Mouse (Mus musculus) urinary bladder, postnatal 25 days (tissue): ENCODE measurements around the gene Efcab10.

Experiments used
- DNase-seq: peaks from one replicate; pipeline ENCODE4 v3.0.0; 2022; ENCODE audit warnings: low spot score

Efcab10 gene

DNA sequence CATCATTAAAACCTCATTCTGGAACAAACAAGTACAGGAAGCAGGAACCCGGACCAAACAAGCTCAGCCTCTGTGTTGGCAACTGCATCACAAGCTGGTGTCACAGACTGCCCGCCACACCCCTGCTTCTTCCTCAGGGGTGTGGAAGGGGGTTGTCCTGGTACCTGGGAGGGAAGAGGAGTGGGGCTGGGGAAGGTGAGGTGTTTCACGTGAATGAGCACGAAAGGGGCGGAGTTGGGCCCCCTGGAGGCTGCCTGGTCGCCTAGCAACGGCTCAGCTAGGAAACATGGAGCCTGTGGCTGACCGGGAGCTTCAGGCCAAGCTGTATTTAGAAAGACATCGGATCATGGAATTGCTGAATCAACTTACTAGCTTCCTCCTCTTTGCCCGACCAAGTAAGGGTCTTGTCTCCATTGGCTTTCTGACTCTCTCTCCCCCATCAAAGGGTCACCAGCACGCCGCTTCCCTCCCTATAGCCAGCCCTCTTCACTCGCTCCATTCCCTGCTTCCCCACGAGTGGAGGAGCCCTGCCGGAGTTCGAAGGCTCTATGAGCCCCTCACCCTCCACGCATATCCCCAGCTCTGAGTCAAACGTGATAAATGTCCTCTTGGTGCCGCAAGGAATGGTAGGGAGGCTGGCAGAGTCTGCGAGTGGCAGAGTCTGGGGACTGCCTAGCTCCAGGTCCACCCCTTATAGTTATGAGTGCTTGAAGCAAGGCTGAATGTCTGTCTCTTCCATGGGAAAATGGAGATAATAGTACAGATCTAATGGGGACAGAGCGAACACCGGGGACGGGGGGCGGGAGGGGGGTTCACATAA, at the start of gene Efcab10:
TSS of gene Efcab10 (plus strand) at position 51 of the 820 bp plus-strand sequence.
- DNase-seq = no peak

DNA sequence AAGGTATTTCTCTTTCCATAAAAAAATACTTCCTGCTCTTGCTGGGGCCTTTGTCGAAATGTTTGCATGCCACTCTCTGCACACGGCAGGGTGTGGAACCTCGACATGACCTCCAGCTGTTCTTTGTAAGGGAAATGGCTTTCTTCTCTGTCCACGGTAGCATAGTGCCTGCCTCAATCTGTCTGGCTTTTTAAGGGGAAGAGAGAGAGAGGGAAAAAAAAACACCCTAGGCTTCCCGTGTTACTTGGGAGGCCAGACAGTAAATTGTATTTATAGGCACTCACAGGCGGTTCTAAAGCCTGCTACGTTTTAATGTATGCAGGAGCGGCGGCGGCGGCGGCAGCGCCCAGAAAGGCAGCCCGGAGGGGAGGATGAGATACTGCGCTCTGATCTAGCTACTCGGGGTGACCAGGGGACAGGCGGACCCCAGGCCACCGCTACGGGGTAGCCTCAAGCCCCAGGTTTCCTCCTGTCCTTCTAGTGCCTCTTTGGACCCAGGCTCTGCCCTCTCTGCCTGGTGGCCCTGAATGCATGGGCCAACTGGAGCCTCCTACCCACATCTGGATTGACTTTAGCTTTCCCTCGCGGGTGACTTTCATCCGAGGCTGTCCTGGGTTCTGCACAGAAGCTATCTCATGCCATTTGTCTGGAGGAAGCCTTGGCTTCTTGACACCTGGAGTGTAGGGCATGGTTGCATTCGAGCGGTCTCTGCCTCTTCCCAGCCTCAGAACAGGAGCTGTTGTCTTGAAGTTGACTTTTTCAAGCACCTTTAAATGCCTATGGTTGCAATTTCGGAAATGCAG, 49.5 kb upstream of the Efcab10 start:
- no peak for DNase-seq

DNA sequence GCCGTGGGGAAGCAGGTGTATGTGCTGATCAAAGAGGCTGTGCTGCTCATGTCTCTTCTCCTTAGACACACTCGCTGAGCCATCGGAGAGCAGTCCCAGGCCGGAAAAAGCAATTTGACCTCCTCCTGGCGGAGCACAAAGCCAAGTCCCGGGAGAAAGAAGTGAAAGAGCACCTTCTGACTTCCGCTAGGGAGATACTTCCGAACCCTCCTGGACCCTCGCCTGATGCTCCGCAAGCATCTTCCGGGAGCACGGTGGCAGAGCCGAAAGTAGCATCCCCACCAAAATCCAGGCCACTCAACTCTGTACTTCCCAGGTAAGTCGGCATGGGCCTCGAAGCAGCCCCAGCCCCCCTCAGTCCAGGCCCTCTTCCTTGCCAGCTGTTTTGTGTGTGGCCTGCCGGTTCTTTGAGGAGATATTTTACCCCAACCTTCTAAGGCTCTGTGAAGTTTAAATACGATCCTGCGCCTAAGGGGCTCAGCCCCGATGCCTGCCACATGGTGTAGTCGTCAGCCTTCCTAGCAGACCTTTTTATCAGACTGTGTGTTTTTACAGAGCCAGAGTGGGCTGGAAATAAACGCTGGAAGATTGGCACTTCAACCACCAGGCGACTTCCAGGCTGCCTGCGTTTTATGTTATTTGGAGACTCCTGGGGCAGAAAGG, 48.8 kb upstream of the Efcab10 start:
- no peak for DNase-seq

DNA sequence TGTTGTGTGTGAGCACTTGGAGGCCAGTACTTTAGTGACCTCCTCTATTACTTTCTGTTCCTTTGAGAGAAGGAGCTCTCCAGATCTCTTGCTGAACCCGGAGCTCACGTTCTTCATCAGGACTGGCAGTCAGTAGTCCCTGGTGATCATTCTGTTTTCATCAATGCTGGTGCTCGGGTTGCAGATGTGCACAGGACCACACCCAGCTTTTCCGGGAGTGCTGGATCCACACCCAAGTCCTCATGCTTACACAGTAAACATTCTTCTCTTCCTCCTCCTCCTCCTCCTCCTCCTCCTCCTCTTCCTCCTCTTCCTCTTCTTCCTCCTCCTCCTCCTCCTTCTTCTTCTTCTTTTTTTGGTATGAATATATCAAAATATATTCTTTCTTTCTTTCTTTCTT, 42.0 kb upstream of the Efcab10 start:
- no peak for DNase-seq

DNA sequence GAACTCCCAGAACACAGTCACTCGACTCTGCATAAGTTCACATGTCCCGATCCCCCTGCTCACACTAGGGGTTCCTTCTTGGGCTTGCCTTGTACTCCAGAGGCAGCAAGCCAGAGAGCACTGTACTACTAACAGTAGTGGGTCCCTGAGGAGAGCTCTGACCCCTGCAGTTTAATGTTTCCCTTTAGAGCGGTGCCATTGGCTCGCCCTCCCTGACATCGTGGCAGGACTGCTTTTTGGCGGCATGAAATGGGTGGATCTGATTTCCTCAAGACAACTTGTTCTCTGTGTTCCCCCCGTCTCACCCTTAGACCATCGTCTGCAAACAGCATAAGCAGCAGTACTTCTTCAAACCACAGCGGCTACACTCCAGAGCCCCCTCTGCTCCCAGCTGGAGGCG, 36.3 kb upstream of the Efcab10 start:
- no peak for DNase-seq

DNA sequence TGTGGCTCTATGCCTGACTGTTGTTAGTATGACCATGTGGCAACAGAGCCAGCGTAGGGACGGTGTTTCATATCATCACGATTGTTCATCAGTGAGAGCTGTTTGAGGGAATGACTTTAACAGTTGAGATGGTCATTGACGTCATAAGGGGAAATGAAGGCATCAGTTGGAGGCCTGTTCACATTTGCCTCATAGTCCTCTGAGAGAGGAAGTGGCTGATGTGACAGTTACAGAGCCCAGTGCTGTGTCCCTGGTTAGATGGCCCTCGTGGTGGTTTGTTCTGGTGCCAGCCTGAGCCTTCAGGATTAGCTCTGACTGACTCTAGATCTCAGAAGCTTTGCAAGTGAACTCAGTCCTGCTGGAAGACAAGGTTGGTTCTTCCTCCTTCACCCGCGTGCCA, 35.4 kb upstream of the Efcab10 start:
- DNase-seq = no peak

DNA sequence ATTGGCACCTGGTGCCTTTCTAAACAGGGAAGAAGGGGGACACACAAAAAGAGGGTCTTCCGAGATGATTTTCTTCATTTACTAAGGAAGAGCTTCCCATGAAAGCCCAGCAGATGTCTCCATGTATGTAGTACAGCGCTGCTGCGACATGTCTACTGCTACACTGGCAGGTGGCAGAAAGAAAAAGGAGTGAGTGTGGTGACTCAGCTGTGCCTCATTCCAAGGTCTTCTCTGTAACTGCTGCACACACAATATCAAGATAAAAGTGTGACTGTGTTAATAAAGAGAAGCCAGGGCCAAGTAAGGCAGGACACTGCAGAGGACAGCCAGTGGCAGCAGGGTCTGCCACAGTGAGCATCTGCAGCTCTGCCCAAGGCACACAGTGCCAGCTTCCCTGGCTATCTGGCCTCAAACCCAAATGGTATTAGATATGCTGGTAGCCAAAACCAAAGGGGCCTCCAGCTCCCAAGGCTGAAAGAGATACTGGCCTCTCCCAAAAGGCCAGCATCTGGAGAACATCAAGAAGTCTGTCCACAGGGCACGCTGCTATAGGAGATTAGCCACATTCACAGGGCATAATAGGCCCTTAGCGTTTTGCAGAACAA, 34.7 kb upstream of the Efcab10 start:
- DNase-seq = no peak

DNA sequence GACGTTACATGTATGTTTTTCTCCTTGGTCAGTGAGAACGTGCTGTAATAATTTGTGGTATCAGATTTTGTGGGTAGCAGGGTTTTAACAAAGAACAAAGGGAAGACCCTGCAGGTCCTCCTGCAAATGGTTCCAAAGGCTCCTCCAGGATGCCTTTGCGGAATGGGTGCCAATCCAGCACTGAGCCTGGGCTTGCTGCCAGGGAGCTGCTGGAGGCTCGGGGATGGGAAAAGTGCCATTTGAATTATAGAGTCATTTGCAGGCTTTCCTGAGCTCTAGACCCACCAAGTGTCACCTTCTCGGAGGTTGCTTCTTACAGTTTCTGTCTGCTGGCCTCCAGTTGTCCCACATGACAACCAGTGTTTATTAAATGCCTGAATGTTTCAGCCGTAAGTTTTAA, 33.9 kb upstream of the Efcab10 start:
- DNase-seq = no peak

DNA sequence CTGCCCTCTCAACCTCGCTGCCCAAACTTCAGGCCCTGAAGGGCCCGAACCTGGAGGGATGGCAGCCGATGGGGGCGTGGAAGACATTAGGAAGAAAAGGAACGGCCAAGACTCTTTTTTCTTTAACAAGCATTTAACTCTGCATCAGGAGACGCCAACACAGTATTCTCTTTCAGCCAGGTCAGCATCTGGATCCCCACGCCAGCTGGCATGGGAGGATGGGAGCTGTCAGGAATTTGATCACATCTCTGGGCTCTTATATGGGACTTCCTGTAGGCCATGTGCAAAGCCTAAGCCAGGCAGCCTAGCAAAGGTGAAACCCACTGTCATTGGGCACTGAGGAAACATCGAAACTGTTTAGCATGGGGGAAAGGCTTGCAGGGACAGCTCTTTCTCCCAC, 30.1 kb upstream of the Efcab10 start:
- no peak for DNase-seq

DNA sequence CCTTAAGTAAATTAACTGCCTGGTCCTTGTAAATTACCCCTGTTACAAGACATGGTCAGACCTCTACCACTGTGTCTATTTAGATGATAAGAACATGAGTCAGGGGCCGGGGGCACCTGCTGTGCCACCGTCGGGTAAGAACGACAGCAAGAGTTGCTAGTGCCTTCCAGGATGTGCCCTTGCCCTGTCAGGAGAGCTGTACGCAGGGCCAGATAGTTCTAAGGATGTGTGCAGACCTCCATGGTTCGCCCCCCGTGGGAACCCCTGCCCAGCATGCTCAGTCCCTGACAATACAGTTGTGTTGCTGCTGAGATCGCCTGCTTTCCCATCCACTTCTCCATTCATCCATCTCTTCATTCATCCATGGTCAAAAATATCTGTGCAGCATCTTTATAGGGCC, 29.5 kb upstream of the Efcab10 start:
- no peak for DNase-seq

DNA sequence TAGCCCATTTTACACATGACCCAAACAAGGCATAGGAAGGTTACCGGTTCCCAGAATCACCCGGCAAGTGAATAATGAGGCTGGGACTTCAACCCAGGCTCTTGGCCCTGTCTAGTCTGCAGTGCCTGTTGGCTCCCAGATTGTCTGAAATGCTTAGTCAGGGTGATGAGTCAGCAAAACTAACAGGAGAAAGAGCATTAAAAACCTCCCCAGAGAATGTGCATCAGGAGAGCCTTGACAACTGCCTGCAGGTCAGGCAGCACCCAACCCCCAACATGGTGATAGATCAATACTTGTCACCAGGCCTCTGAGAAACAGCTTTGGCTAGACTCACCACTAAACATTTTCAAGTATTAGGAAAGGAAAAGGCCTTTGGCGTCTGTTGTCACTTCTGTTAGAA, 25.1 kb upstream of the Efcab10 start:
- DNase-seq = no peak

DNA sequence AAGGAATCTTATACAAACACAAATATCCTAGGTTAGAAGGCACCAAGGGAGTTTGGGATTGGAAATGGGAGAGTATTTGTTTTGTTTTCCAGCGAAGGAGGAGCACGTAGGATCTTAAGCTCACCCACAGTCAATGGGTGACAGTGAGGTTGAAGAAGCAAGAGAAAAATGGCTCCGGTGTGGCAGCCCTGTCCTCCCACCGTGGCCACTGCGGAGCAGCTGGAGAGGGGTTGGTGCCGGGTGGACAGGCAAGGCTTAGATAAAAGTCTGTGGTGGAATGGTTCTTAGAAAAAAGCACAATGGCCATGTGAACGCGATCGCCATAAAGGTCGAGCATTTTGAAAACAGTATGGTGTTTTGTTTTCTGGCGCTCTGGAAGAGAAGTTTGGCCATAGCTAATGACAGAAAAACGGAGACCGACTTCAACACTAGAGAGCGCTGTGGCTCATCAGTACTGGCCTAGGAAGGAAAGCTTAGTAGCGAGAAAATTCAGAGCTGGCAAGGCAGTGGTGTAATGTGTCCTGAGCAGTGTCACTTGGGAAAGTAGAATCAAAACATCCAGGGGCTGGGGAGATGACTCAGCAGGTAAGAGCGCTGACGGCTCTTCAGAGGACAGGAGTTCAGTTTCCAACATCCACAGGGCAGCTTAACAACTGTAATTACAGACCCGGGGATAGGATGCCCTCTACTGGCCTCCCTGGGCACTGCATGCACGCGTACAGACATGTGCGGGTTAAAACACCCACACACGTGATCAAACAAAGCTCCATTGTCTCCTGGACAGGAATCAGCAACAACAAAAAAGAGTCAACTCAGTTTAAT, 14.8 kb upstream of the Efcab10 start:
- peak; percentile 65 for DNase-seq

DNA sequence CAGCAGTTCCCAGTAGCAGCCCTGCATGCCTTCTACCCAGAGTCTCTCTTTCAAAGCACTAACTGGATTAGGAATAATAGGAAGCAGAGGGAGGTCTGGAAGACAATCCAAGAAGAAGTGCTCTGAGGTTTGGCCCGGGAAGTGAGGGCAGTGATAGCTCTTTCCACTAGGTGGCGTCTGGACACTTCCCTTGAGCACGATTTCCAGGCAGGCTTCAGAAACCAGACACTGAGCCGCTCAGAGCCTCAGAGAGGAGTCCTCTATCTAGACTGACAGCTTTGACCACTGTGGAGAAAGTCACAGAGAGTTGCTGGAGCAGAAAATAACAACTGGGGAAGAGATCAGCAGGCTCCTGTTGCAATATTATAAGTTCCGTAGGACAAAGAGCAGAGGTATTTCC, 5.8 kb upstream of the Efcab10 start:
- DNase-seq = peak; percentile 46

DNA sequence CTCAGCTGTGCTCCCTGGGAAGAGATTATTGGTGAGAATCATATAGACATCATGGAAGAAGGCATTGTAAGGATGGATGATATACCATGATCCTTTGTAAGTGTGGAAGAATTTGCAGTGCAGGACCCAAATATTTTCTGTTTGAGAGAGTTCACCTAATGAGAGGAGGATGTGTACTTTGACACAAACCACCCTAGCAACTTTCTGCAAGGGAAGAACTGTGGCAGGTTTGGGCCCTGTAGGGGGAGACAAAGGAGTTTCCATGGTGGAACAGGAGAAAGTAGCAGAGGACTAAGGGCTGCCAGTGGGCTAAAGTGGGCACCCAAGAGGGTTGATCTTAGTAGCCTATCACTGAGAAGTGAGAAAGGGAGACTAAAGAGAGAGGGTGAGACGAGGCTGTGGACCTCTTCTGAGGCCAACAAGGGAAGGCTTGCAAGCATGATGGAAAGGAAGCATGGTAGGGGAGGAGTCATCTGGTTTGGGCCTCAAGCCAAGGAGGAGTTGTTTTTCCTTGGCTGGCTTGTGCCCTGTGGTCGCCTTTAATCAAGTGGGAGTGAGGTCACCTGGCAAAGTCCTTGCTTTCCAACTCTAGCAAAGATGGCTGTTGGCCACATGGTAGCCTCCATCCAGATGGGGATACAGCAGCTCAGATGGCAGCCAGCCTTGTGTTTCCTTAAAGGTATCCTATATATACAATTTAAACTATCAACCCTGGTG, 3.7 kb upstream of the Efcab10 start:
- DNase-seq = no peak

DNA sequence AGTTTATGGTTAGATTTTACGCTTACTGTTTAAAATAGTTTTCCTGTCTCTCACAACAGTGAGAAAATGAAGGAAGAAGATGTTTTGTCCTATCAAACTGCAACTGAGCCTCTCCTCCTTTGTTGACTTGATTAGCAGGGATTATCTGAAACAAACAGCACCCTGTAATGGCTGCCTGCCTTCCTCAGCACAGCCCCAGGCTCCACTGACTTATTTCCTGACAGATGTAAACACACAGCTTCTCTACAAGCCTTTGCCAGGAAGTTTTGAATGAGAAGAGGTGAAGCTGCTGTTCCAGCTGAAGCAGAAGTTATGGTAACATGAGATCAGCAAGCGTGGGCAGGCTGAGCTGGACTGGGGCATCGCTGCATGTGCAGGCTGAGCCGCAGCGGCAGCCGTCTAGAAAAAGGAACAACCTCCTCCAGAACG, 8.6 kb downstream of the Efcab10 start:
- no peak for DNase-seq

DNA sequence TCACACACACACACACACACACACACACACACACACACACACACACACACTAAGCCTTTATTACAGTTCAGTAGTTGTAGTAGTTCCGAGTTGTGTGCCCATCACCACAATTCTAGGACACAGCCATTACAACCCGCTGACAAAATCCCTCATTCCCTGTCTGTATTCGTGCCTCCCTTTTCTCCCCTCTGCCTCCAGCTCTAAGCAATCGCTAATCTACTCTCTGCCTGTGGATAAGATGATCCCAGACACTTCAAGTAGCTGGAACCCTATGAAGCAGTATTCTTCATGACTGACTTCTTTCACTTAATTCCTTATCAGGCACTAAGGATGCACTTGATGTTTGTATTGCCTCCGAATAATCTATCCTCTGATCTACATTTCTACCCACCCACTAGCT, 10.3 kb downstream of the Efcab10 start:
- no peak for DNase-seq

DNA sequence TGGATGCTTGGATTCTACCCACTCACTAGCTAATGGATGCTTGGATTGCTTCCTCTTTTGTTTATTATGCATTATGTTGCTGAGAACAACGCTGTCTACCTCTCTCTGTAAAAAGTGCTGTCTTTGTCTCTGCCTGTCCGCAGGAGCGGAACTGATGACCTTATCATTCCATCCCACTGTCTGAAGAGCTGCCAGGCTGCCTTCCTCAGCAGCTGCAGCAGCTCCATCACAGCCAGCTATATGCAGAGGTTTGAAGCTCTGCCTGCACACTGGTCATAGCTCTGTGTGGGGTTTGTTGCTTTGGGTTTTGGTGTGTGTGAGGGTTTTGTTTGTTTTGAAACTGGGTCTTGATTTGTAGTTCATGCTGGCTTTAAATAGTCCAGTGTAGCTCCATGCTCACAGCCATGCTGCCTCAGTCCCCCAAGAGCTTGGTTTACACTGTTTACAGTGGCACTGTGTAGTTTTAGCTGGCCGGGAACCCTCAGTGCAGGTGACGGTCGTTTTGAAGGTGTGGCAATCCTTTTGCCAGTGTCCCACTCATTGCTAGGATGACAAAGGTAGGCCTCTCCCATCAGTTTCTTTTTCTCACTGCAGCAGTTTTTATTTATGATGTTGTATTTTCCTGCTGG, 10.9 kb downstream of the Efcab10 start:
- no peak for DNase-seq

DNA sequence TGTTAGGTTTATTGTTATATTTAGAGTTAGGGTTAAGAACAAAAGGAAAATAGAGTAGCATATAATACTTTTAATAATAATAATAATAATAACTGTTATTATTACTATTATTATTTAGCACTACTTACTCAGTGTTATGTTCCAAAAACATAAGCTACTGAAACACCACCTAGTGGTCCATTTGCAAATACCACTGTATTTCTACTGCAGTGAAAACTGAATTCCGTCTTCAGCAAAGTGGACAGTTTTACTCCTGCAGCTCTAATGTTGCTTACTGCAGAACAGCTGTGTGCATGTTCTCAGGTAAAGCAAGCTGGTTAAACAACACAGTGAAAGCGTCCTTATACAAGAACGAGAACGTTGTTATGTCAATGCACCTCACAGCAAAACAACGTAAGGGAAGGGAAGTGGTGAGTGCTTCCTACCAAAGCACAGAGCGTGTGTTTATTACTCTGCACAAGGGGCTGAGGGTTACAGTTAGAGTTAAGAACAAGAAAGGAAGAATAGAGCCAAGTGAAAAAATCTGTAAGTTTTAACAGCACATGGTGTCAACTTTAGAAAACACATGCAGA, 17.0 kb downstream of the Efcab10 start:
- no peak for DNase-seq

DNA sequence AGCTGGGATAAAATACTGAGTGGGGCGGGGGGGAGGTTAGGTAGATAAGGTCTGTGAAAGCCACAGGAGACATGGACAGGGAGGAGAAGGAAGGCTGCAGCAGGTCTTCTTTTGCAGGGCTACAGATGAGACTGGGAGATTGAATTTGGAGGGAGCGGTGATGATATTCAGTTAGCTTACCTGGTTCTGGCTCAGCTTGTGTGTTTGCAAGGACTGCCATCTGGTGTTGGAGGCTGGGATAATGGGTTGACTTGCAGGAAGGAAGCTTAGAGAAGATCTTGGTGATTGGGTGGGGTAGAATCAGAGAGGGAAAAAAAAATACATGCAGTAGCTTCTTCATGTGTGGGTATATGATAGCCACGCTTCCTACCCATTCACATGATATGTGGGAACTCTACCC, 29.7 kb downstream of the Efcab10 start:
- no peak for DNase-seq

DNA sequence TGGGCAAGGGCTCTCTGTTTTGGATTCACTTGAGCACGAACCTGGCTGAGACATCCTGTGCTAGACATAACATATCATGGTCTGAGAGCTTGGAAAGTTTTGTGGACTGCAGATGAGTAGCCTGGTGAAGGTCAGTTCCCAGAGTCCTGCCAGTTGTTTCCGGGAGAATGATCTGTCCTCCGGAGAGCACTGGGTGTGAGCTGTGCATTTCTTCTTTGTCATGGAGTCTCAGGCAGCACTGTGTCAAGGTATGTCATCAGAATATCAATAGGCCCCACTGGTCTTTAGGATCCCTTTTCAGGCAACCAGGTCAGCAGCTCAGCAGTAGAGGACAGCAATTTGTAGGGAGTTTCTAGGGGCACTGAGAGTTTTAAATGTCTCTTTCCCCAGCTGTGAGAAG, 32.6 kb downstream of the Efcab10 start:
- DNase-seq = no peak
